Mouse (Mus musculus) hindbrain, postnatal 0 days (tissue): ENCODE results near the gene Acvr1. TPM values are rescaled to one million over a fixed set of nuclear protein-coding genes. Genes with fewer than 3 reads are reported as not detected.

Source experiments
- ATAC-seq: fragments of 200-750 bp; cut with Nextera tagmentation; 2 replicates; pipeline ENCODE4 v1.8.0; 2017; ENCODE audit warnings: mild to moderate bottlenecking, moderate TSS enrichment, moderate library complexity
- DNase-seq: peaks from one replicate; pipeline ENCODE4 v3.0.0-alpha.2; 2015; ENCODE audit warnings: low spot score
- H3K27ac ChIP-seq: fragments of 300-500 bp; sonication (generic); 2 replicates; pipeline ENCODE4 v1.5.1; 2014; ENCODE audit warnings: mild to moderate bottlenecking
- H3K27me3 ChIP-seq: fragments of 300-500 bp; sonication (generic); 2 replicates; pipeline ENCODE4 v1.6.1; 2014; ENCODE audit warnings: low read length, mixed read lengths; ENCODE audit not compliant: insufficient read depth
- H3K36me3 ChIP-seq: fragments of 300-500 bp; sonication (generic); 2 replicates; pipeline ENCODE4 v1.6.1; 2014; ENCODE audit warnings: low read length, mixed read lengths; ENCODE audit not compliant: insufficient read depth
- H3K4me1 ChIP-seq: fragments of 300-500 bp; sonication (generic); 2 replicates; pipeline ENCODE4 v1.6.1; 2014; ENCODE audit warnings: antibody characterized with exemption, low read length, mixed read lengths; ENCODE audit not compliant: insufficient read depth
- H3K4me2 ChIP-seq: fragments of 300-500 bp; sonication (generic); 2 replicates; pipeline ENCODE4 v1.6.1; 2014; ENCODE audit warnings: low read depth, mild to moderate bottlenecking, low read length, moderate library complexity, mixed read lengths
- H3K4me3 ChIP-seq: fragments of 300-500 bp; sonication (generic); 2 replicates; pipeline ENCODE4 v1.5.1; 2014; ENCODE audit warnings: low read length
- H3K9ac ChIP-seq: fragments of 300-500 bp; sonication (generic); replicated peaks from 2 replicates; pipeline ENCODE4 v1.6.1; 2014; ENCODE audit warnings: mild to moderate bottlenecking, low read length, moderate library complexity, mixed read lengths
- H3K9me3 ChIP-seq: fragments of 300-500 bp; sonication (generic); 2 replicates; pipeline ENCODE4 v1.6.1; 2016; ENCODE audit warnings: low read length, mixed read lengths
- CTCF ChIP-seq: IDR thresholded peaks from 2 replicates; pipeline ENCODE4 v1.5.1; 2016; ENCODE audit warnings: antibody characterized with exemption, control low read depth, low read depth
- WGBS: fragments of 180-500 bp; shearing (Covaris S2); extraction: QIAGEN DNeasy Blood & Tissue Kit; methylation state at CpG from one replicate; pipeline ENCODE4 v1.1.7; 2014; 5-methylcytosine and 5-hydroxymethylcytosine counted together
- polyA plus RNA-seq: library from polyadenylated mRNA; unstranded; fragments of >200 nt; fragmentation: Nextera tagmentation; extraction: Ambion mirVana; gene quantifications from 2 replicates; pipeline ENCODE4 v1.2.1, GENCODE M21; 2015
- total RNA-seq: library from RNA; depleted of rRNA; stranded (reverse); fragments of >200 nt; gene quantifications from 2 replicates; pipeline ENCODE4 v1.2.3, GENCODE M21; 2014

The Acvr1 gene
- total and polyA plus RNA-seq, 2 experiments from 2014 or later, result 4.9 to 12.5 TPM

DNA sequence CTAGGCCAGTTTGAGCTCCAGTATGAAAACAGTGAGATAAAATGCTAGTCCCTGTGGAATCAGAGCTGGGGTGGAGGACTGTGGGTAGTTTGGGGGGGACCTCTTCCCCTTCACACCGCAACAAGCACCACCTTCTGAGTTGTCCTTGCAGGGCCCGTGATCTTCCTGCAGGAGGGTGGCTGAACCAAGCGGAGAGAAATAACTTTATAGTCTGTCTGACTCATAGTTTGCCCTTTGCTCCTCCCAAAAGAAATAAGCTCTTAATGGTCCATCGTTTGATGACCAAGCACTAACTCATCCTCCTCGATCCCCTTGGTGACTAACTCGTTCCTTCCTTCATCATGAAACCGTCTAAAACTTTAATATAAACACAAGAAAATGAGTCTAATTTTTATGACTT is 20.7 kb downstream of the Acvr1 start:
- H3K9me3 ChIP-seq, result no peaks in the 10 kb centered on the region
- ATAC-seq, result no peak
- no peak overlapping the region for H3K27ac ChIP-seq
- no peak overlapping the region for H3K4me3 ChIP-seq
- no peak for DNase-seq
- no peaks in the 10 kb centered on the region for H3K36me3 ChIP-seq
- no peak for TF ChIP-seq CTCF
- 96% methylated on average over 7 of the region's 7 CpGs for WGBS
- peaks cover 9% of the 10 kb centered on the region; the same call in 1 of the 2 replicates for H3K4me1 ChIP-seq
- H3K4me2 ChIP-seq, result no peak overlapping the region
- no peaks in the 10 kb centered on the region for H3K27me3 ChIP-seq
- no peak overlapping the region for H3K9ac ChIP-seq

DNA sequence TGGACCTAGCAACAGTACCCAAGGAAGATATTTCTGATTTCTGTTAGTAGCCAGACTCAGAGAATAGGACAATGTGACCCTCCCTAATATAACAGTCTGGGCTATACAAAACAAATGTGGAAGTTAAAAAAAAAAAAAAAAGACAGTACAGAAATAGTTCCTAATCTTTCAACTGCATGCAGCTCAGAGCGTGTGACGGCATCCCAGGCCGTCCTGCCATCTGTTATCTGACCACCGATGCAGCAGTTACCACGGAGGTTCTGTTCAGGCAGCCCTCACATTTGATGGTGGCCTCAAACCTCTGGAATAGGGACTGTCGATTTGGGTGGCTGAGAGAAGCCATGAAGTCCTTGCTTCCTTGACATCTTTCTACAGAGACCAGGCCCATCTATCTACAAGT is 22.6 kb downstream of the Acvr1 start:
- no peaks in the 10 kb centered on the region for H3K9me3 ChIP-seq
- no peak overlapping the region for H3K9ac ChIP-seq
- no peaks in the 10 kb centered on the region for H3K27me3 ChIP-seq
- no peak overlapping the region for H3K27ac ChIP-seq
- no peak overlapping the region for H3K4me3 ChIP-seq
- no peak for ATAC-seq
- no peak overlapping the region for H3K4me2 ChIP-seq
- WGBS, result 89% methylated on average over 6 of the region's 6 CpGs
- no peaks in the 10 kb centered on the region for H3K36me3 ChIP-seq
- no peaks in the 10 kb centered on the region for H3K4me1 ChIP-seq
- no peak for DNase-seq
- TF ChIP-seq CTCF, result no peak

DNA sequence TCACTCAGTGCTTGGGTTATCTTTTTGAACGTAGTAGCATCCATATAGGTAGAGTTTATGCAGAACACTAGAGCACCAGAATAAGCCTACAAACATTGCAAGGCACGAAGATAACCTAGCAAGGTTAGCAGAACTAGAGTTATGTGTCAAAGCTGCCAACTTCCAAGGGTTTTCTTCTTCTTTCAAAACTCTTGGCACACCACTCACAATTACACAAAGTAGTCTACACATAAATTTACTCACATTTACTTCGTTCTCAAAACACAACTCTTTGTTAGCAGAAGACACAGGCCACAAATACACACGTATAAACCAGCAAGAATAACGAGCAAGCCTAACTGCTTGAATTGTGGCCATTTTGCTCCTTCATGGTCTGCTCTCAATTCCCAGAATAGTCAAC is 23.7 kb downstream of the Acvr1 start:
- ATAC-seq (no peak), DNase-seq (no peak)
- no peaks in the 10 kb centered on the region for H3K4me1 ChIP-seq
- no peaks in the 10 kb centered on the region for H3K9me3 ChIP-seq
- H3K27me3 ChIP-seq, result no peaks in the 10 kb centered on the region
- no peak overlapping the region for H3K9ac ChIP-seq
- no peak for TF ChIP-seq CTCF
- H3K36me3 ChIP-seq, result no peaks in the 10 kb centered on the region
- 77% methylated on average over 5 of the region's 5 CpGs for WGBS
- H3K4me2 ChIP-seq, result no peak overlapping the region
- H3K4me3 ChIP-seq, result no peak overlapping the region
- no peak overlapping the region for H3K27ac ChIP-seq

DNA sequence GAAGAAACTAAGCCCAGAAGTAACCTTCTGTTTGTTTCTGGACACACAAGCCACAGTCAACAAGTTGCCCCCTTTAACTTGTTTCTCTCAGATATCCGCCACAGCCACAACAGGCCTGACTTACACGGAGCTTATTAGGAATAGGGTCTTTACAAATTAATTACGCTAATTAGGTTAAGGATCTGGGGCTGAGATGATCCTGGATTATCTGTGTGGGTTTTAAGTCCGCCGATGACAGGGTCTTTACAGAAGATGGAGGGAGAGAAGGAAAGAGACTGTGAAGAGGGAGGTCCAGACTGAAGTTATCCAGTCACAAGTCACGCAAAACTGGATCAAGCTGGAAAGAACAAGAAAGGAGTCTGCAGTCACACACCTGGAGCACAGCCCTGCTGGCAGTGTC is 28.8 kb downstream of the Acvr1 start:
- no peaks in the 10 kb centered on the region for H3K36me3 ChIP-seq
- H3K4me3 ChIP-seq, result no peak overlapping the region
- ATAC-seq (no peak), DNase-seq (no peak)
- WGBS, result 86% methylated on average over 6 of the region's 6 CpGs
- H3K27ac ChIP-seq, result no peak overlapping the region
- TF ChIP-seq CTCF, result no peak
- no peak overlapping the region for H3K4me2 ChIP-seq
- no peak overlapping the region for H3K9ac ChIP-seq
- peaks cover 10% of the 10 kb centered on the region for H3K4me1 ChIP-seq
- H3K27me3 ChIP-seq, result no peaks in the 10 kb centered on the region
- no peaks in the 10 kb centered on the region for H3K9me3 ChIP-seq

DNA sequence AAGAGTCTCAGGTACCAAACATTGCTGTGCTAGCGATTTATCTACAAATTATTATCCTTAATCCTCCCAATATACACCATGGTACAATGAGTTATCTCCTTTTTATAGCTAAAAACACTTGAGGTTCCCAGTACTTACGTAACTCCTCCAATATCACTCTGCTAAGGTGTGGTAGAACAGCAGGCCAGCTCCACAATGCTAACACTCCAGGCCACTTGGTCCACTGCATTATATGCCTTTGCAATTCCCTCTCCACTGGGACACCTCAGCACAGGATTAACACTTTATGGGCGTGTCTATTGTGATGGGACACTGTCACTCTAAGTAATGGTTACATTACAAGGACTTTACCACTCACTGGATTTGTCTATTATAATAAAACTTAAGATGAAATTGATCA is 30.2 kb downstream of the Acvr1 start:
- 94% methylated on average over 3 of the region's 3 CpGs for WGBS
- no peak for TF ChIP-seq CTCF

DNA sequence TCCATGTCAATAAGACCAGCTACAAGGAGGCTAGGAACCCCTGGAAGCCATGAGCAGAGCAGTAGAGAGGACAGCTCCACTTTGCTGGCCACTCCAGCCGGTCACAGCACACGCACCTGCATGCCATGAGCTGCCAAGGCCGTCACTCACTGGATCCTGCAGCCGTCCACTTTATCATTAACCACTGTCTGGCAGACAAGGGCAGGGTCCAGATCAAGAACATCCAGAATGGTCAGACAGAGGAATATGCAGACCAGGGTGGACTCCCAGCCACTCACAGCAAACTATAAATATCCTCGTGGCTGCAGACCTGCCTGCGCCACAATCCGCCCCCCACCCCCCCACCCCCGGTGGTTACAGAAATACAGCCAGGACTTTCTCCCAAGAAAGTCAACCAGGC is 31.7 kb downstream of the Acvr1 start:
- ATAC-seq, result no peak
- WGBS, result 83% methylated on average over 8 of the region's 8 CpGs
- H3K4me2 ChIP-seq, result no peak overlapping the region
- no peak overlapping the region for H3K9ac ChIP-seq
- H3K36me3 ChIP-seq, result no peaks in the 10 kb centered on the region
- no peak for DNase-seq
- no peak for TF ChIP-seq CTCF
- no peak overlapping the region for H3K27ac ChIP-seq
- H3K4me1 ChIP-seq, result peaks cover 37% of the 10 kb centered on the region
- H3K9me3 ChIP-seq, result no peaks in the 10 kb centered on the region
- no peak overlapping the region for H3K4me3 ChIP-seq
- no peaks in the 10 kb centered on the region for H3K27me3 ChIP-seq

More for the DNA sequence above, 30.2 kb downstream of the Acvr1 start:
- Histone ChIP-seq H3K9ac (no peak overlapping the region), H3K4me1 (peaks cover 22% of the 10 kb centered on the region), H3K27ac (no peak overlapping the region), H3K4me2 (no peak overlapping the region), H3K9me3 (no peaks in the 10 kb centered on the region), H3K36me3 (no peaks in the 10 kb centered on the region), H3K27me3 (no peaks in the 10 kb centered on the region), H3K4me3 (no peak overlapping the region)
- no peak for DNase-seq
- ATAC-seq, result no peak

DNA sequence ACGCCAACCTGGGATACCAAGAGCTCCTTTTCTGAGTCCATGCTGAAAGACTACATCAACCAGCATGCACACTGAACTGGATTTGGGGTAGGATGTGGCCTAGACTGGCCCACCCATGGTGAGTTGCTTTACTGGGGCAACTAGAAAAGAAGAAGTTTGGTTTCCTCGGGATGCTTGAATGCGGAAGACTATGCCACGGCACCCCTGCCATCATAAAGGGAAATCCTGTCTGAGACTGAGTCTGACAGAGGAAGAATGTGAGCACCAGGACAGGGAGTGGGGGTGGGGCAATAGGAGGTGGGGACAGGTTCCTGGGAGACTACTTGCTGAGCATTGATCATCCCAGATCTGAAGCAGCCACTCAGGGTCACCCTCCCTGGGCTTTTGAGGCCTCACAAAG is 32.6 kb downstream of the Acvr1 start:
- no peak overlapping the region for H3K4me2 ChIP-seq
- H3K27ac ChIP-seq, result no peak overlapping the region
- no peak overlapping the region for H3K9ac ChIP-seq
- H3K4me3 ChIP-seq, result no peak overlapping the region
- H3K9me3 ChIP-seq, result no peaks in the 10 kb centered on the region
- DNase-seq, result no peak
- no peak for TF ChIP-seq CTCF
- no peaks in the 10 kb centered on the region for H3K27me3 ChIP-seq
- no peaks in the 10 kb centered on the region for H3K36me3 ChIP-seq
- 65% methylated on average over 4 of the region's 4 CpGs for WGBS
- H3K4me1 ChIP-seq, result peaks cover 42% of the 10 kb centered on the region
- no peak for ATAC-seq
